Mouse (Mus musculus): ENCODE measurements around the gene Zbp1. TPM values are rescaled to one million over a fixed set of nuclear protein-coding genes. Genes with fewer than 3 reads are reported as not detected.

Gene Zbp1
- polyA plus RNA-seq, 1 experiment = 62.1 TPM

GRCm38 (mm10) chr2:173248822-173249221 lies 30.1 kb upstream of the Zbp1 start:
- WGBS = 78% methylated on average over 7 of the region's 7 CpGs

DNA sequence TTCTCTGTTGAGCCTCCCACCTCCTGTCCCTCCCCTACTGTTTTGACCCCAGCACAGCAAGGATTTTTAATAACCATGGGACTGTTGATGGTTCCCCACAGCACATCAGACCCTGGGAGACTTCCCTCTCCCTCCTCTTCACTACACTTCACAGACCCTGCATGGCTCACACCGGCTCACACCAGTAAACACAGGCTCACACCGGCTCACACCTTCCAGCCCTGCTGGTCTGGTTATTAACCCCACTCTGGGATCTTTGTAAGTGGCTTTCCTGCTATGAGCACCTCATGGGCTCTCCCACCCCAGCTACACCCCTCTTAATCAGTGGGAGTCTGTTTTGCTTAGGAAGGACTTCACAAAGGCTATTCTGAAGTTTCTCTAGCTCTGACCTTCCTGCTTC lies 29.2 kb upstream of the Zbp1 start:
- WGBS = 63% methylated on average over 2 of the region's 2 CpGs
- DNase-seq (ENCODE audit: low read depth, low spot score) = no peak

More at GRCm38 (mm10) chr2:173248822-173249221, 30.1 kb upstream of the Zbp1 start:
- DNase-seq (ENCODE audit: low read depth, low spot score) = no peak

DNA sequence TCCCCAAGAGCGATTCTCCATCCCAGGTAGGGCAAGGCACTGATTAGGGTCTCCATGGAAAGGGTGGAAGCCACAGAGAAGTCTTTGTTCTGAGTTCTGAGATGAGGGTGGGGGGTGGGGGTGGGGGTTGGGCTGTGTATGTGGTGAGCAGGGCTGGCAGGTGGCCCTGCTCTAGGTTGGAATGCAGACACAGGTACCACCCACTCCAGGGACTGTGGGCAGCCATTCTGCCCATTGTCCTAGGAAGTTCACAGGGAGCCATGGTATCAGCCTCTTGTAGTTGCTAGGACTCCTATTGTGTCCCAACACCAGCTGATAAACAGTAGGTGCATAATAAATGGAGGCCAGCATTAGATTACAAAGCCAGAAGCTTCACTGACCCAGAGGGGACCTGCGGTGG lies 28.5 kb upstream of the Zbp1 start:
- 70% methylated on average over 2 of the region's 2 CpGs for WGBS
- DNase-seq (ENCODE audit: low read depth, low spot score) = no peak

- DNase-seq (ENCODE audit: low read depth, low spot score) = no peak
- WGBS = 82% methylated on average over 8 of the region's 8 CpGs
These were observed 28.0 kb upstream of the Zbp1 start for GRCm38 (mm10) chr2:173246688-173247087.

GRCm38 (mm10) chr2:173245258-173245657 lies 26.5 kb upstream of the Zbp1 start:
- no peak for DNase-seq (ENCODE audit: low read depth, low spot score)
- WGBS = 92% methylated on average over 20 of the region's 20 CpGs

DNA sequence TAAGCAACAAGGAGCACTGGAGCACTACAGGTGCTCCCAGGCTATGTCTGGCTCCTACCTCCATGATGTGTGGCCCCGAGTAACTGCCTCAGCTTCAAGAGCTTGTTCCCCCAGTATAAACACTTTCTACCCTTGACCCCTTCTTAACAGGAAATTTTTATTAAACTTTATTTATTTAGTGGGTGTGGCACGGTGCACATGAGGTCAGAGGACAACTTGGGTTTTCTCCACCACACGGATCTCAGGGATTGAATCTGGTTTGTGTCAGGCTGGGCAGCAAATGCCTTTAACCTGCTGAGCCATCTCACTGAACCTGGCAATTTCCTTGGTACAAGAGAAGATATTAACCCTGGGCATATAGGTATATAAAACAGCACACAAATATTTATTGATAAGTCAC lies 25.4 kb upstream of the Zbp1 start:
- no peak for DNase-seq (ENCODE audit: low read depth, low spot score)
- 12% methylated on average over 3 of the region's 3 CpGs for WGBS

DNA sequence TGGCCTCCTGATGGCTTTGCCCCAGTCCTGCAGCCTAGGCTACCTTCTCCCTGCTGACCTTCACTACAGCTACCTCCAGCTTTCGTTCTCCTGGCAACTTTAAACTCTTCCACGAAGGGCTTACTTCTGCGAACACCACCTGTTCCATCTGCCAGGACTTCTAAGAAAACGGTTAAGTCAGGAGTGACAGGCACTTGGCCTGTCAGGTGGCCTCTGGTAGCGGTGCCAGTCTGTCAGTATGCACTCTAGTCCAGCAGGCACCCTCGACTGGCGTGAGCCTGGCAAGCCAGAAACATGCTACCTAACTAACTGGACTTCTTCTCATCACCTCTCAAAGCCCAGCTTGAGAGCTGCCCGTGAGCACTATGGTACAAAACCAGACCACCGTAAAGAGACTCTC lies 24.9 kb upstream of the Zbp1 start:
- DNase-seq (ENCODE audit: low read depth, low spot score) = no peak
- 53% methylated on average over 9 of the region's 9 CpGs for WGBS

- WGBS = 57% methylated on average over 12 of the region's 12 CpGs
- no peak for DNase-seq (ENCODE audit: low read depth, low spot score)
These were observed 24.2 kb upstream of the Zbp1 start for GRCm38 (mm10) chr2:173242874-173243273.

DNA sequence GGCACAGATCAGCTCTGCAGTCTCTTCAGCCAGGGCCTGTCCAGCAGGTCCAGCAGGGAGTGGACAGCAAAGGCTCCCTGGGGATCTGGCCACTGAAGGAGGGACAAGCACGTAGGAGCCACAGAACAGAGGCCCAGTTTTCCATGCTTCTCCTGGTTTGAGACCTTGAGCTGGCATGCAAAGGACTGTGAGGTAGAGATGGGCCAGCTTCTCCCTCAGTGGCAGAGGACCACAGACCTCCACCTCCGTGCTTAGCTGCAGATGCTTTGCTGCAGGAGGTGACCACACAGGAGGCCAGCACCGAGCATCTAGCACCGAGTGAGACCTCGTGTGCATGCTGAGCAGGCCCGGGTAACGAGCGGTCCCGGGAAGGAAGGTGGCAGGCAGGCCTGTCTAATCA lies 22.0 kb upstream of the Zbp1 start:
- 83% methylated on average over 9 of the region's 9 CpGs for WGBS
- DNase-seq (ENCODE audit: low read depth, low spot score) = no peak

DNA sequence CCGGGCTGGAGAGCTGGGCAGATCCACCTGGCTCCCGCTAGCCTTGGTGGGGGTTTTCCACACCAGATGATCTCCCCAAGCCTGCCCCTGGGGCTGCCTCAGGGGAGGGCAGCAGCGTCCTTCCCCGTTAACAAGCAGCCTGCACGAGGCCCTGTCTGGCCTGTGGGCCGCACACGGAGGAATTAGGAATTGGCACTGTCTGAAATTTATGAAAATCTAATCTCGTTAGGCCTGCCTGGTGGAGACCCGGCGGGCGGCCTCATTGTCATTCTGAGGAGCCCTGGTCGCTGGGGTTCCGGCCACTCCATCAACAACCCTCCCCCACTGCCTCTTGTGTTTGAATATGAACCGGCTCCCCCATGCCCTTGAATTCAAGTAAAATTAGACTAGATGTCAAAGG lies 19.8 kb upstream of the Zbp1 start:
- DNase-seq (ENCODE audit: low read depth, low spot score) = no peak
- 73% methylated on average over 14 of the region's 14 CpGs for WGBS

- 71% methylated on average over 8 of the region's 8 CpGs for WGBS
- no peak for DNase-seq (ENCODE audit: low read depth, low spot score)
These were observed 17.0 kb upstream of the Zbp1 start for GRCm38 (mm10) chr2:173235435-173236332.

GRCm38 (mm10) chr2:173232766-173233099 lies 14.0 kb upstream of the Zbp1 start:
- no peak for DNase-seq (ENCODE audit: low read depth, low spot score)
- 81% methylated on average over 8 of the region's 8 CpGs for WGBS

DNA sequence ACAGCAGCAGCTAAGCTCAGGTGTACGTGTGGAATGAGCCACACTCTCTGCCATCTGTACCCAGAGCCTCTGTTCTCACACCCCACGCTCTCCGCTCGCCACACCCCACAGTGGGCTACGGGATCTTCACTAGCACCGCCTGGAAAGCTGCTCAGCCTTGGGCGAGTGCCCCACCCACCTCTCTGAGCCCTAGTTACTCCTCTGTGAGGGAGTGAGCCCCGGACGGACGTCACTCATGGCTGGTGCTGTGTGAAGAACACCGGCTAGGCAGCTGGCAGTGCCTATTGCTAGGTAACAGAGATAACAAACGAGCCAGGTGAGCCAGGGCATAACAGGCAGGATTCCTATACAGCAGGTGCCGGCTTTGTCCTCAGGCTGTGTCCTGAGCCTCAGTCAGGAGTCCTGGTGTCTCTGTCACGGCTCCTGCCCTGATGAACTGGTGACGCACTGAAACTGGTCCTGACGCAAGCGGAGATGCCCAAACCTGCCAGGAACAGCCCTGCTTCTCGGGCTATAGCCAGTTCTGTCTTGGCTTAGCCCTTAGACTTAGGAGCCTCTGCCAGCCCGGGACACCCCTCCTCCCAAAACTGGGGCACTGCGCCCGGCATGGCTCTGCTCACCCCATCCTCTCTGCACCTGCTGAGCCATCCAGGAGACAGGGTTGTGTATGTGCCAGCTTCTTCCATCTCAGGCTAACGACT lies 13.5 kb upstream of the Zbp1 start:
- 36% methylated on average over 22 of the region's 22 CpGs for WGBS
- no peak for DNase-seq (ENCODE audit: low read depth, low spot score)

- 8% methylated on average over 10 of the region's 10 CpGs for WGBS
- peak; percentile 64 for DNase-seq (ENCODE audit: low read depth, low spot score)
These were observed 11.0 kb upstream of the Zbp1 start for GRCm38 (mm10) chr2:173229578-173230224.

DNA sequence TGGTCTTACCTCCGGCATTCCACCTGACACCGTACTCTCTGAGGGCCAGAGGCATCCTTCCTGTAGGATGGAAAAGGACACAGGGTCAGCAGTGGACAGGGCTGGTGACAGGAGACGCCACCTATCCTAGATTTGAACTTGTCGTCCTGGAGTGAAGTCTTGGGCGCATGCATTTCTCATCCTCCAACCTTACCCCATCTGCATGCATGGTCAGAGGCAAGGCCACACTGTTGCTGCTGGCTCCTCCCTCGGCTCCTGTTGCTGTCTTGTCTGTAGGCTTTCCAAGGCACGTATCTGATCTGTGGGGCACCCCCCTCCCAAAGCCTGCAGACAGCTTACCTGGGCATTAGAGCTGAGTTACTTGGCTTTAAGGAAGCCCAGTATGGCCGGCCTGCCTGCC lies 9.8 kb upstream of the Zbp1 start:
- 85% methylated on average over 8 of the region's 8 CpGs for WGBS
- no peak for DNase-seq (ENCODE audit: low read depth, low spot score)

DNA sequence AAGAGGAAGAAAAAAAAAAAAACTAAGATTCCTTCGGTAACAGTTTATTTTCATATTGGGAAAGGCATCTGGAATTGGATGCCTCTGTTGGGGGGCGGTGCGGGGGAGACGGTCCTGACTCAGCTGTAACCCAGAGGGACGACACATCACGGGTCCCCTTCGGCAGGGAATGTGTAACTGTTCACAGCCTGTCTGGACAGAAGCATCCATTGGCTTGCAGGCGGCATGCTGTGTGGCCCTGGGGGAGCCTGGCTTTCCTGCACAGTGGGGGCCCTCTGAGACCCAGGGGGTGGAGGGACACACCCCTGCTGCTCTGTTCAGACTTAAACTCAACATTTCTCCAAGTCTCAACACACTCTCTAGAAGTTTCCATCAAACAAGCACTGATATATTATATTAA lies 8.1 kb upstream of the Zbp1 start:
- 89% methylated on average over 8 of the region's 8 CpGs for WGBS

GRCm38 (mm10) chr2:173225906-173226305 lies 7.2 kb upstream of the Zbp1 start:
- no peak for DNase-seq (ENCODE audit: low read depth, low spot score)
- 86% methylated on average over 7 of the region's 7 CpGs for WGBS

More for the DNA sequence above, 8.1 kb upstream of the Zbp1 start:
- DNase-seq (ENCODE audit: low read depth, low spot score) = no peak

GRCm38 (mm10) chr2:173224832-173225231 lies 6.1 kb upstream of the Zbp1 start:
- WGBS = 63% methylated on average over 7 of the region's 7 CpGs
- DNase-seq (ENCODE audit: low read depth, low spot score) = no peak

DNA sequence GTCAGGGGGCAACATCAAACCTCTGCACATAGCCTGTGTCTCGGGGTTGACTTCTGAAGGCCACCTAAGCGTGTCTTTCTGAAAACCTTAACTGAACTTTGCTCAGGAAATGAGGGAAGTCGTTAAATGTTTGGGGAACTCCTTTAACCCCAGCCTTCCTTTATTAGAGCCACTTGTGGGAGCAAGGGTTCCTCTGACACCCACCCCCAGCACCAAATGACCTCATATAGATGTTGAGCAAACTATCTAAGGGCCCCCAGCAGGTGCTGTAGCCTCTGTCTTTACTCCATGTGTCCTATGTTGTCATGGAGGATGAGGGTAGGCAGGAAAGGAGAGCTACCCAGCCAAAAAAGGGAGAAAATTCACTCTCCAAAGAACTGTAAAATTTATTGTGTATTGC lies 5.4 kb upstream of the Zbp1 start:
- 10% methylated on average over 3 of the region's 3 CpGs for WGBS
- DNase-seq (ENCODE audit: low read depth, low spot score) = no peak

- no peak for DNase-seq (ENCODE audit: low read depth, low spot score)
- WGBS = 61% methylated on average over 3 of the region's 3 CpGs
These were observed 4.8 kb upstream of the Zbp1 start for GRCm38 (mm10) chr2:173223496-173223895.

DNA sequence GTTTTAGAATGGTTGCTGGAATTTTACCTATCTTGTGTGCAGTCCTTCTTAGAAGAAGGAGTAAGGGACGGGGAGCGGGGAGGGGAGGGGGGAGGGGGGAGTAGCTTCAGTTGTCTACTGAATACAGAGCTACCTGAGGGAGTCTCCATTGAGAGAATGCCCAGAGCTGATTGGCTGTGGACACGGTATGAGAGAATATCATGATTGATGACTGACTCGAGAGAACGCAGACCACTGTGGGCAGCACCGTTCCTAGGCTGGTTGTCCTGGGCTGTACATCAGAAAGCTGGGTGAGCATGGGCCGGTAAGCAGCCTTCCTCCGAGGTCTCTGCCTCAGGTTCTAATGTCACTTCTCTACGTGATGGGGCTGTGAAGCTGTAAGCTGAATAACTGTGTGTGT lies 2.0 kb upstream of the Zbp1 start:
- 90% methylated on average over 9 of the region's 9 CpGs for WGBS
- DNase-seq (ENCODE audit: low read depth, low spot score) = no peak
